ENCODE assay signal across 9 mouse cellular contexts in the genomic region with DNA sequence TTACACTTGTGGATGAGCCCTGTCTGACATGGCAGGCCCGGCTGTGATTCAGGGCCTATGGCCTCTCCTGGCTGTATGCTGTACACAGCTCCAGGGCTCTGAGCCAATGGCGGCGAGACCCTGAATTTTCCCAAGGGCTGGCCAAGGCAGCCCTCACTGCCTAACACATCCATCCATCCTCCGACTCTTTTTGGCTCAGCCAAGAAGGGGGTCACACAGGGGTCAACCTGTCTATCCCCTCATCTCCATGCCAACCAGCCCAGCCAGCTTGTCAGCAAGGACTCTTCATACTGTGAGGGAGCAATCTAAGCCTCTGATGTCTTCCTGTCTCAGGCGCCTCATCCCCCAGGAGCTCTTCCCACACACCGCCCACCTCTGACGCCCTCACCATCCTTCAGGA. TPM values are rescaled to one million over a fixed set of nuclear protein-coding genes. Genes with fewer than 3 reads are reported as not detected.
A peak's percentile ranks its signal among the peaks of the same experiment; 100 is the strongest.
DNase-seq lines count a peak whose midpoint lies in the region; ATAC-seq and TF ChIP-seq lines count a peak whose summit lies in the region.
"Had no signal": no experiment of that assay in that cellular context is flagged by ENCODE, and none has a peak within 500 bp of the region (broad histone marks: within the 10 kb centered on the region; RNA-seq: fewer than 3 reads in every experiment).

No protein-coding gene starts in this region.

- TF ChIP-seq EP300 in heart, adult 2 months (IDR thresholded peaks at IDR 0.05; ENCODE audit: insufficient read depth, low read depth, low read length), result no peak

- TF ChIP-seq POLR2A in heart, adult 2 months (IDR thresholded peaks at IDR 0.05; ENCODE audit: insufficient read depth, low read depth, low read length), result no peak

- no peak overlapping the region for H3K4me3 ChIP-seq in heart, adult 2 months
- no peak overlapping the region for H3K4me3 ChIP-seq in embryonic facial prominence, embryonic 13.5 days
- no peak overlapping the region for H3K4me3 ChIP-seq in liver, embryonic 15.5 days (replicated peaks)

- no peaks in the 10 kb centered on the region for H3K36me3 ChIP-seq in heart, adult 2 months (ENCODE audit: control insufficient read depth, insufficient read depth, low read length)
- H3K36me3 ChIP-seq in embryonic facial prominence, embryonic 13.5 days, result peaks cover 94% of the 10 kb centered on the region
- peaks cover 46% of the 10 kb centered on the region for H3K36me3 ChIP-seq in liver, embryonic 15.5 days (replicated peaks)

- H3K9me3 ChIP-seq in embryonic facial prominence, embryonic 13.5 days, result no peaks in the 10 kb centered on the region
- H3K9me3 ChIP-seq in liver, embryonic 15.5 days (replicated peaks), result no peaks in the 10 kb centered on the region

- H3K4me1 ChIP-seq in heart, adult 2 months (ENCODE audit: control insufficient read depth, insufficient read depth, low read length), result peaks cover 9% of the 10 kb centered on the region
- H3K4me1 ChIP-seq in embryonic facial prominence, embryonic 13.5 days, result peaks cover 16% of the 10 kb centered on the region
- peaks cover 29% of the 10 kb centered on the region for H3K4me1 ChIP-seq in liver, embryonic 15.5 days (replicated peaks)

- H3K9ac ChIP-seq in heart, adult 2 months (ENCODE audit: low read depth, low read length), result no peak overlapping the region
- no peak overlapping the region for H3K9ac ChIP-seq in embryonic facial prominence, embryonic 13.5 days
- H3K9ac ChIP-seq in liver, embryonic 15.5 days, result no peak overlapping the region

- no peak for ATAC-seq in embryonic facial prominence, embryonic 13.5 days (ENCODE audit: insufficient number of reproducible peaks, insufficient read depth, low FRiP score, low TSS enrichment, low read depth)
- peak; percentile 1; the same call in 1 of the 2 replicates for ATAC-seq in liver, embryonic 15.5 days (ENCODE audit: insufficient read depth)
- ATAC-seq in megakaryocyte, adult 5-6 weeks (ENCODE audit: poor library complexity, severe bottlenecking), result no peak

- no peak for TF ChIP-seq CTCF in heart, adult 2 months (IDR thresholded peaks at IDR 0.05)

- H3K27ac ChIP-seq in heart, adult 2 months, result peak overlapping the region; percentile 9
- H3K27ac ChIP-seq in embryonic facial prominence, embryonic 13.5 days, result 0 out of 2 replicates have a peak overlapping the region, but pooled peaks have one; percentile 23
- H3K27ac ChIP-seq in liver, embryonic 15.5 days (replicated peaks), result 0 out of 2 replicates have a peak overlapping the region, but pooled peaks have one; percentile 29

- DNase-seq in heart, adult 2 months, result no peak
- no peak for DNase-seq in heart, postnatal 25 days (ENCODE audit: low spot score)
- DNase-seq in ES-CJ7 (ENCODE audit: low read depth, low spot score), result peak; percentile 82
- DNase-seq in yolk sac, embryonic 10.5 days (ENCODE audit: low spot score), result no peak
- DNase-seq in left cerebral cortex, adult 9 months (ENCODE audit: low spot score in 2 of 2), result no peak

- intact Hi-C loops in heart, adult 2 months (cut with DNase I), result no loop called here
- intact Hi-C loops in heart, postnatal 25 days (cut with DNase I), result no loop called here

- 57% methylated on average over 7 of the region's 7 CpGs for WGBS in heart, adult 2 months
- 63% methylated on average over 7 of the region's 7 CpGs for WGBS in embryonic facial prominence, embryonic 13.5 days
- WGBS in liver, embryonic 15.5 days (ENCODE audit: insufficient replicate concordance), result 68% methylated on average over 7 of the region's 7 CpGs

- no peaks in the 10 kb centered on the region for H3K79me2 ChIP-seq in heart, adult 2 months (replicated peaks; ENCODE audit: control insufficient read depth, insufficient read depth, low read length)

- no peaks in the 10 kb centered on the region for H3K27me3 ChIP-seq in heart, adult 2 months (ENCODE audit: control insufficient read depth, insufficient read depth, low read length)
- H3K27me3 ChIP-seq in embryonic facial prominence, embryonic 13.5 days, result no peaks in the 10 kb centered on the region
- H3K27me3 ChIP-seq in liver, embryonic 15.5 days, result no peaks in the 10 kb centered on the region

- H3K4me2 ChIP-seq in embryonic facial prominence, embryonic 13.5 days, result no peak overlapping the region
- no peak overlapping the region for H3K4me2 ChIP-seq in liver, embryonic 15.5 days

RNA-seq across cellular contexts. Expression of a gene that starts 29.4 kb away (rescaled TPM):
- 10 to 100 TPM; 74.0 to 79.5 TPM for total RNA-seq in heart, adult 2 months (2021)
- polyA plus RNA-seq in heart, adult 2 months (2012; rRNA removed), result 74.1 and 83.7 TPM in 2 replicates
- total RNA-seq in heart, postnatal 25 days (2021), result 10 to 100 TPM; 70.7 to 90.2 TPM
- polyA plus RNA-seq in embryonic facial prominence, embryonic 13.5 days (2015; fragmentation: Nextera tagmentation; extraction: Ambion mirVana), result 139 and 159 TPM in 2 replicates
- polyA plus RNA-seq in liver, embryonic 15.5 days (2015; fragmentation: Nextera tagmentation; extraction: Ambion mirVana), result 23.2 and 31.1 TPM in 2 replicates
- total RNA-seq in megakaryocyte, adult 5-6 weeks (2015), result 85.5 and 104 TPM in 2 replicates
- 62.4 and 72.2 TPM in 2 replicates for total RNA-seq in megakaryocyte, adult 5-6 weeks (2017)

RNA-seq across cellular contexts. Expression of a gene that starts 51.3 kb away (rescaled TPM):
- total RNA-seq in heart, adult 2 months (2021), result 10 to 100 TPM; 43.7 to 43.9 TPM
- polyA plus RNA-seq in heart, adult 2 months (2012; rRNA removed), result 49.5 and 61.7 TPM in 2 replicates
- 10 to 100 TPM; 45.3 to 47.6 TPM for total RNA-seq in heart, postnatal 25 days (2021)
- 21.1 and 22.0 TPM in 2 replicates for polyA plus RNA-seq in embryonic facial prominence, embryonic 13.5 days (2015; fragmentation: Nextera tagmentation; extraction: Ambion mirVana)
- 14.3 and 15.6 TPM in 2 replicates for polyA plus RNA-seq in liver, embryonic 15.5 days (2015; fragmentation: Nextera tagmentation; extraction: Ambion mirVana)
- total RNA-seq in megakaryocyte, adult 5-6 weeks (2015), result 82.5 and 89.6 TPM in 2 replicates
- total RNA-seq in megakaryocyte, adult 5-6 weeks (2017), result 120 and 128 TPM in 2 replicates

RNA-seq across cellular contexts. Expression of a gene that starts 57.2 kb away (rescaled TPM):
- total RNA-seq in heart, adult 2 months (2021), result under 1 TPM; 0.34 to 0.68 TPM
- 0.39 and 0.41 TPM in 2 replicates for polyA plus RNA-seq in heart, adult 2 months (2012; rRNA removed)
- total RNA-seq in heart, postnatal 25 days (2021), result under 1 TPM; 0.31 to 0.34 TPM
- 3.0 and 3.9 TPM in 2 replicates for polyA plus RNA-seq in embryonic facial prominence, embryonic 13.5 days (2015; fragmentation: Nextera tagmentation; extraction: Ambion mirVana)
- polyA plus RNA-seq in liver, embryonic 15.5 days (2015; fragmentation: Nextera tagmentation; extraction: Ambion mirVana), result 0.07 TPM in 1 of 2 replicates, not detected in the other
- total RNA-seq in megakaryocyte, adult 5-6 weeks (2015), result not detected in 2 replicates
- not detected in 2 replicates for total RNA-seq in megakaryocyte, adult 5-6 weeks (2017)
- total RNA-seq: MEL had no signal
